Mouse (Mus musculus) lung, adult 2 months (tissue): ENCODE measurements around the gene Elob.

Experiments
- CTCF ChIP-seq: fragments of 200-500 bp; IDR thresholded peaks from 2 replicates; pipeline ENCODE4 v1.5.1; 2011; ENCODE audit warnings: mild to moderate bottlenecking, low read length, control low read depth; ENCODE audit not compliant: insufficient read depth
- POLR2A ChIP-seq: fragments of 200-500 bp; IDR thresholded peaks from 2 replicates; pipeline ENCODE4 v1.6.1; 2011; ENCODE audit warnings: low read depth, mild to moderate bottlenecking, control low read depth, low read length, borderline replicate concordance; ENCODE audit errors: extremely low read depth

GRCm38 (mm10) chr17:23783352-23783751 lies 45.6 kb downstream of the Elob start:
- TF ChIP-seq CTCF: no peak
- TF ChIP-seq POLR2A: no peak
